Mouse (Mus musculus): ENCODE results near the gene Inpp5d. TPM values are rescaled to one million over a fixed set of nuclear protein-coding genes. Genes with fewer than 3 reads are reported as not detected.

Gene Inpp5d
- polyA plus RNA-seq, 1 experiment, result 36.0 TPM

DNA sequence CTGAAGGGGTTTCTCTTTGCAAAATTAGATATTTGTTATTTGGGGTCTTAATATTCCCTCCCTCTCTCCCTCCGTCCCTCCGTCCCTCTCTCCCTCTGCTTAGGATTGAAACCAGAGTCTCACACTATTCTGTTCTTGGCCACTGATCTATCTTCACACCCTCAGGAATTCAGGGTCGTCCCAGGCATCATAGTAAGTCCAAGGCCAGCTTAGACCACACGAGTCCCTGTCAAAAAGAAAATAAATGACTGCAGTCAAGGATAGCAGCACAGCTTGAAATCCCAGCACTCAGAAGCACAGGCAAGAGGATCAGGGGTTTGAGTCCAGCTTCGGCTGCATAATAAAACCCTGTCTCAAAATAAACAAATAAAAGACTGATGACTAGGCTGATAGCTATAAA, 35.0 kb downstream of the Inpp5d start:
- Histone ChIP-seq H3K36me3 (ENCODE audit: control insufficient read depth, insufficient read depth, low read length) (no peaks in the 10 kb centered on the region), H3K4me1 (ENCODE audit: control insufficient read depth, insufficient read depth, insufficient read length, low read length) (peaks cover 10% of the 10 kb centered on the region), H3K27me3 (ENCODE audit: control insufficient read depth, insufficient read depth, low read length) (no peaks in the 10 kb centered on the region), H3K27ac (ENCODE audit: insufficient read depth, low read depth, low read length) (no peak overlapping the region), H3K4me3 (ENCODE audit: low read depth, low read length) (no peak overlapping the region)
- WGBS, result 43% methylated on average over 5 of the region's 5 CpGs
- no peak for TF ChIP-seq POLR2A (IDR thresholded peaks at IDR 0.05; ENCODE audit: low read depth, low read length)
- TF ChIP-seq CTCF (IDR thresholded peaks at IDR 0.05; ENCODE audit: extremely low read depth, insufficient read length, insufficient replicate concordance, low read depth, low read length), result no peak

DNA sequence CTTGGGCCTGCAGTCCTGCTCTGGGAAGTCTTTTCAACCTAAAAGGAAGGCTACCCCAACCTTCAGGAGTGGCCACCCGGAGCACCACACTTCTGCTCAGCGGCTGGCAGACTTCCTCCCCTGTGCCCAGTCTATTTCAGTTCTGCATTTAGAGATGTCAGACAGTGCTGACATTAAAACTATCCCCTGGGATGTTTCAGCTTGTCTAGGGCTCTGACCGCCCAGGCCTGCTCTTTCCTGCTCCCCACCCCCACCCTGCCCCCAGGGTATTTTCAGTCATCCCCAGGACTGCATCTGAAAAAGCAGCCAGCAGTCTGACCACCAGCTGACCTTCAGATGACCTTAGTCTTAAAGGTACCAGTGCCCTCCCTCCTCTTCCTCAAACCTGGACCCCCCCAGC, 38.0 kb downstream of the Inpp5d start:
- no peaks in the 10 kb centered on the region for H3K36me3 ChIP-seq (ENCODE audit: control insufficient read depth, insufficient read depth, low read length)
- H3K4me3 ChIP-seq (ENCODE audit: low read depth, low read length), result no peak overlapping the region
- peaks cover 6% of the 10 kb centered on the region for H3K4me1 ChIP-seq (ENCODE audit: control insufficient read depth, insufficient read depth, insufficient read length, low read length)
- WGBS, result 70% methylated on average over 3 of the region's 3 CpGs
- TF ChIP-seq POLR2A (IDR thresholded peaks at IDR 0.05; ENCODE audit: low read depth, low read length) (no peak), CTCF (IDR thresholded peaks at IDR 0.05; ENCODE audit: extremely low read depth, insufficient read length, insufficient replicate concordance, low read depth, low read length) (no peak)
- H3K27me3 ChIP-seq (ENCODE audit: control insufficient read depth, insufficient read depth, low read length), result no peaks in the 10 kb centered on the region
- peak overlapping the region; percentile 25; the same call in 1 of the 2 replicates for H3K27ac ChIP-seq (ENCODE audit: insufficient read depth, low read depth, low read length)

DNA sequence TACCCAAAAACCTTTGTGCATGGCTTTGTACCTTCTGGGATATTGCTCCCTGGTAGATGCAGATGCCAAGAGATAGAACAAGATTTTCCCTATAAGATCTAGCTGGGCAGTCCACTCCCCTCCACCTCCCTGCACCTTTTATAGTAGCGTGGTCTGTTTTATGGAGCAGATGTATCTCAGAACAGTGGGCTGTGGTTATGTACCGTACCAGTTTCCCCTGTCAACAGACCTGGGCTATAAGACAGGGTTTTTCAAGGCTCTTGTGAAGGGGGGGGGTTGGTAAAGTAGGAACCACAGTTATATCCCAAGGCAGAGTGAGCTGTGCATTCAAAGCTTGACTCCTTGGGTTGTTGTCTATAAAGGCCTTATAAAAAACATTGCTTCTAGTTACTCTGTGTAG, 38.4 kb downstream of the Inpp5d start:
- Histone ChIP-seq H3K27me3 (ENCODE audit: control insufficient read depth, insufficient read depth, low read length) (no peaks in the 10 kb centered on the region), H3K27ac (ENCODE audit: insufficient read depth, low read depth, low read length) (peak overlapping the region; percentile 25; the same call in 1 of the 2 replicates), H3K36me3 (ENCODE audit: control insufficient read depth, insufficient read depth, low read length) (no peaks in the 10 kb centered on the region), H3K4me1 (ENCODE audit: control insufficient read depth, insufficient read depth, insufficient read length, low read length) (peaks cover 6% of the 10 kb centered on the region), H3K4me3 (ENCODE audit: low read depth, low read length) (no peak overlapping the region)
- TF ChIP-seq POLR2A (IDR thresholded peaks at IDR 0.05; ENCODE audit: low read depth, low read length) (no peak), CTCF (IDR thresholded peaks at IDR 0.05; ENCODE audit: extremely low read depth, insufficient read length, insufficient replicate concordance, low read depth, low read length) (no peak)
- 80% methylated on average over 2 of the region's 2 CpGs for WGBS

DNA sequence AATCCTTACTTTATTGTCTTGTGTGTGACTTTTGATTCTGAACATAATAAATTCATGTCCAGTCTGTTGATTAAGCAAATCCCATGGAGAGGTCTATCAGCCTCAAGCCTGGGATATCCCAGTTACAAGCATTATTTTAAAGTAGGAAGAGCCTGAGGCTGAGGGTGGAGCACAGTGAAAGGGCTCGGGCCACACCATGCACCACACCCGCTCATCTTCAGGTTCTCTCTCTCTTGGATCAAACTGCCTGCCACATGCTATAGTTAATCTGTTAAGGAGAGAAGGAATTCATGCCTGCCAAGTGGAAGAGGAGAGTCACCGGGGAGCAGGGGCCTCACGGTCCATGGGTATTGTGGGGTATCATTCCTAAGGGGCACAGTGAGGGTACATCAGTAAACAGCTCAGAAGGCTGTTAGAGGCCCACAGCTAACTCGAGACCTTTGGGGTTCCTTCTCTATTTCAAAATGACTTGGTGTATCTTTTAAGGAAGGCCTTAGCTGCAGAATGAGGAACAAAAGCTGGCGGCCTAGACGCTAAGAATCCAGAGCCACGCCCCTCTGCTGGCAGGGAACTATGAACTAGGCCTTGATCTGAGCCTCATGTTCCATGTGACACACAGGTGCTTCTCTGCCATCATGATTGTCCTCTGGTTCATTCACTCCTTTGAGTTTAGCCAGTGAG, 39.0 kb downstream of the Inpp5d start:
- no peaks in the 10 kb centered on the region for H3K27me3 ChIP-seq (ENCODE audit: control insufficient read depth, insufficient read depth, low read length)
- TF ChIP-seq CTCF (IDR thresholded peaks at IDR 0.05; ENCODE audit: extremely low read depth, insufficient read length, insufficient replicate concordance, low read depth, low read length), result no peak
- no peak for TF ChIP-seq POLR2A (IDR thresholded peaks at IDR 0.05; ENCODE audit: low read depth, low read length)
- H3K36me3 ChIP-seq (ENCODE audit: control insufficient read depth, insufficient read depth, low read length), result no peaks in the 10 kb centered on the region
- peaks cover 6% of the 10 kb centered on the region for H3K4me1 ChIP-seq (ENCODE audit: control insufficient read depth, insufficient read depth, insufficient read length, low read length)
- no peak overlapping the region for H3K4me3 ChIP-seq (ENCODE audit: low read depth, low read length)
- 49% methylated on average over 8 of the region's 8 CpGs for WGBS
- 0 out of 2 replicates have a peak overlapping the region, but pooled peaks have one; percentile 25 for H3K27ac ChIP-seq (ENCODE audit: insufficient read depth, low read depth, low read length)

DNA sequence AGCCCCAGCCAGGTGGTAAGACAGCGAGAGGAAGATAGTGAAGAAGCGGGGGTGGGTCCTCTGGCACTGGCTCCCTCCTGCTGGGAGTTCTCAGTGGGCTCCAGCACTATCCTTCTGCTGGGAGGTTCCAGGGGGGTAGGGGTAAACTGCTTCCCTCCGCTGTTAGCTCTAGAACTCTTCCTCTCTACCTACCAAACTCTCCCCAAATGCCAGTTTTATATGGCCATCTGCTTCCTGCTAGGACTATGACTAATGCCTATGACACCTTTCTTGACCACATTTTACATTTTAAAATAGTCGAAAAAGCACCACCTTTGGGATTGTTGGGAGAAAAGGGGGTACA, 39.5 kb downstream of the Inpp5d start:
- 80% methylated on average over 4 of the region's 4 CpGs for WGBS
- Histone ChIP-seq H3K4me3 (ENCODE audit: low read depth, low read length) (no peak overlapping the region), H3K27ac (ENCODE audit: insufficient read depth, low read depth, low read length) (no peak overlapping the region), H3K36me3 (ENCODE audit: control insufficient read depth, insufficient read depth, low read length) (no peaks in the 10 kb centered on the region), H3K4me1 (ENCODE audit: control insufficient read depth, insufficient read depth, insufficient read length, low read length) (peaks cover 6% of the 10 kb centered on the region), H3K27me3 (ENCODE audit: control insufficient read depth, insufficient read depth, low read length) (no peaks in the 10 kb centered on the region)
- no peak for TF ChIP-seq POLR2A (IDR thresholded peaks at IDR 0.05; ENCODE audit: low read depth, low read length)
- TF ChIP-seq CTCF (IDR thresholded peaks at IDR 0.05; ENCODE audit: extremely low read depth, insufficient read length, insufficient replicate concordance, low read depth, low read length), result no peak

DNA sequence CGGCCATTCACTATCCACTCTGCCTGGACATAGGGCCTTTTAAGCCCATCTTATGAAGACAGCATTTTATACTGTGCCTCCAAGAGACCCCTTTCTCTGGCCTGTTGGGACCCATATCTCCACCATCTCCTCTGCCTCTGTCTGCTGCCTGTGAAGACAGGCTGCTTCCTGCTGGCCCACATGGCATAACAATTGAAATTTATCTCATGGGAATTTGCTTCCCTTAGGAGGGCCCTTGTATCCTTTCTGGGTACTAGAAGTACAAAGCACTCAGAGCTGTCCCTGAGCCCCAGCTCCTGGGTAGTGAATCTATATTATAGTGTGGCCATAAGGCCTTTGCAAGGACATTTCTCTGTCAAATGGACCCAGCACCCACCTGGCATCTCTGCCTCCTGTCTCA, 40.6 kb downstream of the Inpp5d start:
- Histone ChIP-seq H3K4me1 (ENCODE audit: control insufficient read depth, insufficient read depth, insufficient read length, low read length) (peaks cover 6% of the 10 kb centered on the region), H3K4me3 (ENCODE audit: low read depth, low read length) (no peak overlapping the region), H3K27ac (ENCODE audit: insufficient read depth, low read depth, low read length) (no peak overlapping the region), H3K27me3 (ENCODE audit: control insufficient read depth, insufficient read depth, low read length) (no peaks in the 10 kb centered on the region), H3K36me3 (ENCODE audit: control insufficient read depth, insufficient read depth, low read length) (no peaks in the 10 kb centered on the region)
- no peak for TF ChIP-seq CTCF (IDR thresholded peaks at IDR 0.05; ENCODE audit: extremely low read depth, insufficient read length, insufficient replicate concordance, low read depth, low read length)
- no peak for TF ChIP-seq POLR2A (IDR thresholded peaks at IDR 0.05; ENCODE audit: low read depth, low read length)
- WGBS, result 91% methylated on average over 1 of the region's 1 CpGs

DNA sequence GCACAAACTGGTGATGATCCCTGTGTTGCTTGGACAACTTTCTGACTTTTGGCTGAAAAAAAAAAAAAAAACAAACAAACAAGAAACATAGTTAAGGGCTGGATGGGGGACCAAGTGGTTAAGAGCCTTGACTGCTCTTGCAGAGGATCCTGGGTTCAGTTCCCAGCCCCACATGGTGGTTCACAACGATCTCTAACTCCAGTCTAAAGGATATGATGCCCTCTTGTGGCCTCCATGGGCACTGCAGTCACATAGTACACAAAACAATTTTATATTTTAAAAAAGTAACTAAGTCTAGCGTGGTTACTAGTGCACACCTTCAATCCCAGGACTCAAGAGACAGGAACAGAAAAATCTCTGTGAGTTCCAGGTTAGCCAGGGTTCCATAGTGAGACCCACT, 43.9 kb downstream of the Inpp5d start:
- H3K27me3 ChIP-seq (ENCODE audit: control insufficient read depth, insufficient read depth, low read length), result no peaks in the 10 kb centered on the region
- peaks cover 5% of the 10 kb centered on the region for H3K4me1 ChIP-seq (ENCODE audit: control insufficient read depth, insufficient read depth, insufficient read length, low read length)
- TF ChIP-seq POLR2A (IDR thresholded peaks at IDR 0.05; ENCODE audit: low read depth, low read length) (no peak), CTCF (IDR thresholded peaks at IDR 0.05; ENCODE audit: extremely low read depth, insufficient read length, insufficient replicate concordance, low read depth, low read length) (peak; percentile 60; the same call in 1 of the 2 replicates)
- no peaks in the 10 kb centered on the region for H3K36me3 ChIP-seq (ENCODE audit: control insufficient read depth, insufficient read depth, low read length)
- 81% methylated on average over 2 of the region's 2 CpGs for WGBS
- no peak overlapping the region for H3K27ac ChIP-seq (ENCODE audit: insufficient read depth, low read depth, low read length)
- H3K4me3 ChIP-seq (ENCODE audit: low read depth, low read length), result no peak overlapping the region
